Mouse (Mus musculus): ENCODE measurements at regions not wholly inside any gene's neighbourhood (a gene's known extent, or its start where the extent isn't known, plus 50 kb on each side); places are given as distances from the start of the nearest gene placed in this dataset.

DNA sequence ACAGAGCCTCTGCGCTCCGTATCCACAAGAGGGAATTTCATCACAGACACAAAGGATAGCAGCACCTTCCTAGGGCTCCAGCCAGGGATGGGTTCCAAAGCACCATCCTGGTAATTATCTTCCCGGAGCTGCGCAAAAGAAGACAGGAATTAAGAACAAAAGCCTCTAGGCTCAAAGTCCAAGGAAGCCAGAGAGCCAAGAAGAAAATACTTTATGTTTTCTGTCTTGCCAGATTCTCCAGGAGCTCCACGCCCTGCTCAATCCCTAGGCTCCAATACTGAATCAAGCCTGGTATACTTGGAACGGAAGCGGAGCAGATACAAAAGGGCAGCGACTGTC lies 54.4 kb downstream of the Irf2bpl start:
- DNase-seq (ENCODE audit: low read depth, low spot score) = no peak
- no peaks in the 10 kb centered on the region for H3K36me3 ChIP-seq (ENCODE audit: control insufficient read depth, insufficient read depth, low read length, poor library complexity, severe bottlenecking)
- no peaks in the 10 kb centered on the region for H3K27me3 ChIP-seq (ENCODE audit: control insufficient read depth, insufficient read depth, low read length, poor library complexity, severe bottlenecking)

DNA sequence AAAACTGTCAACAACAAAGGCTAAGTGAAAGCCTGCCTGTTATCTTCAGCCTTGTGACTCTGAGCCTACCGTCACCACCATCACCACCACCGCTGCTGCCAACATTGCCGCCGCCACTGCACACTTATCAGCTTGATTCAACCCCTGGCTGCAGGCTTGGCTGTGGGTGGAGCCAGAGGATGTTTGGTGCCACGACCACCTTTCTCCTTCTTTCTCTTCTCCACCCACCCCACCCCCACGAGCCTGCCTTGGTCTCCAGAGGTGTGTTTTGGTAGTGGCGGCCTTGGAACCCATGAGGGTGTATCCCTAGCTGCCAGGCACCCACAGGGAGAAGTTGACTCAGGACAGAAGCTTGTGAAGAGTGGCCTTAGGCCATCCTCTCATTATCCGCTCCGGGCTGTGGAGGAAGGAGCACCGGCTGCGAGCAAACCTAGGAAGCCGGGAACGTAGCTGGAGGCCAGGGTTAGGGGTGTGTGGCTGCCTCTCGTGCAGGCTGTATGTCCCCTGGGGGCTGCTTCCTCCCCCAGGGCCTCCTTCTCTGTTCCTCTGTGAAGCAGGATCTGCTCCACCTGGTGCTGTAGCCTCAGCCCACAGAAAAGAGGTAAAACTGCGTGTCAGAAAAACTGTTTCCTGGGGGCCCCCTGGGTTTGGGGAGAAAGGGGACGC lies 54.9 kb downstream of the Irf2bpl start:
- H3K27me3 ChIP-seq (ENCODE audit: control insufficient read depth, insufficient read depth, low read length, poor library complexity, severe bottlenecking) = no peaks in the 10 kb centered on the region
- H3K36me3 ChIP-seq (ENCODE audit: control insufficient read depth, insufficient read depth, low read length, poor library complexity, severe bottlenecking) = no peaks in the 10 kb centered on the region
- DNase-seq (ENCODE audit: low read depth, low spot score) = peak; percentile 62

DNA sequence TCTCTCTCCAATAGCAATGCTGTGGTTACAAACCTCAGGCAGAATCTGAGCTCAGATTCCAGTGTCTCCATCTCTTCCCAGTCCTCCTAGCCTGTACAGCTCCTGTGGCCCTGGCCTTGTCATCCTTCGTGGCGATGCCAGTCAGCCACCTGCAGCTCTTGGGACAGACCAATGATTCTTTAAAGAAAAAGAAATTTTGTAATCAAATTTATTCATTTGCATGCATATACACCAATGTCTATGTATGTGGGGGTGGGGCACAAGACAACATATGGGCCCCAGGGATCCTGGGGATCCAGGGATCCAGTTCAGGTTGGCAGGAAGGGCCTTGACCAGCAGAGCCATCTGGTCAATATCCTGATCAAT lies 57.4 kb downstream of the Irf2bpl start:
- no peaks in the 10 kb centered on the region for H3K36me3 ChIP-seq (ENCODE audit: control insufficient read depth, insufficient read depth, low read length, poor library complexity, severe bottlenecking)
- no peak for DNase-seq (ENCODE audit: low read depth, low spot score)
- no peaks in the 10 kb centered on the region for H3K27me3 ChIP-seq (ENCODE audit: control insufficient read depth, insufficient read depth, low read length, poor library complexity, severe bottlenecking)

DNA sequence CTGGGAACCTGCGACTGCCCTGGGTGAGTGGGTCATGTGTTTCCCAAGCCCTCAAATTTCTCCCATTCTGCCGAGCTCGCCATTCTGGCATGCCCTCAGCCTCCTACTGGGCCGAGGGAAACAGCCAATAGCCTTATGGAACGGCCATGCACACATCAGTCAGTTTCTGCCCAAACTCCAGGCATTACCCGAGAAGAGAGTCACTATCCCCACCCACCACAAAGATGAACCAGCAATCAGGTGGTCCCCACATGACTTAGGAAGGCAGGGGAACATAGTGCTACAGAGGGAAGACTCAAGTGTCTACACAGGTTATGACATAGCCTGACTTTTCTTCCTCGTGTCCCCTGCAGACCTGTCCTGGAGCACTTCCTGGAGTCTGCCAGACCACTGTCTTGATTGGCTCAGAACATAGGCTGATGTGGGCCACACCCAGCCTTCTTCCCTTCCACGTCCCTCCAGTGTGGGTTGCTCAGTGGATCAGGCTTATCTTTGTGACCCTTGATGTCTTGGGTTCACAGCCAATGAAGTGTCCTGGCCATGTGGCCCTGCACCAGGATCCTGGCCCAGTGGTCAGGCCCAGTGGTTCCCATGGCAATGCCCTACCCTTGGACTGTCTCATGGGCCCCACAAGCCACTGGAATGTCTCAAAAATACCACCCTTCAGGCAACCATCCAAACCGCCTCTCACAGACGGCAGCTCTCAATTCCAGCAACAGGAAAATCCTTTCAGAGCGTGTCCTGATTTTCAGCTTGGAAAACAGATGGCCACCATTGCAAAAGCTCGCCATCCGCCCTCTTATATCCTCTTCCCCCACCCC lies 58.0 kb downstream of the Irf2bpl start:
- no peak for DNase-seq (ENCODE audit: low read depth, low spot score)
- Histone ChIP-seq H3K27me3 (ENCODE audit: control insufficient read depth, insufficient read depth, low read length, poor library complexity, severe bottlenecking) (no peaks in the 10 kb centered on the region), H3K36me3 (ENCODE audit: control insufficient read depth, insufficient read depth, low read length, poor library complexity, severe bottlenecking) (no peaks in the 10 kb centered on the region)

DNA sequence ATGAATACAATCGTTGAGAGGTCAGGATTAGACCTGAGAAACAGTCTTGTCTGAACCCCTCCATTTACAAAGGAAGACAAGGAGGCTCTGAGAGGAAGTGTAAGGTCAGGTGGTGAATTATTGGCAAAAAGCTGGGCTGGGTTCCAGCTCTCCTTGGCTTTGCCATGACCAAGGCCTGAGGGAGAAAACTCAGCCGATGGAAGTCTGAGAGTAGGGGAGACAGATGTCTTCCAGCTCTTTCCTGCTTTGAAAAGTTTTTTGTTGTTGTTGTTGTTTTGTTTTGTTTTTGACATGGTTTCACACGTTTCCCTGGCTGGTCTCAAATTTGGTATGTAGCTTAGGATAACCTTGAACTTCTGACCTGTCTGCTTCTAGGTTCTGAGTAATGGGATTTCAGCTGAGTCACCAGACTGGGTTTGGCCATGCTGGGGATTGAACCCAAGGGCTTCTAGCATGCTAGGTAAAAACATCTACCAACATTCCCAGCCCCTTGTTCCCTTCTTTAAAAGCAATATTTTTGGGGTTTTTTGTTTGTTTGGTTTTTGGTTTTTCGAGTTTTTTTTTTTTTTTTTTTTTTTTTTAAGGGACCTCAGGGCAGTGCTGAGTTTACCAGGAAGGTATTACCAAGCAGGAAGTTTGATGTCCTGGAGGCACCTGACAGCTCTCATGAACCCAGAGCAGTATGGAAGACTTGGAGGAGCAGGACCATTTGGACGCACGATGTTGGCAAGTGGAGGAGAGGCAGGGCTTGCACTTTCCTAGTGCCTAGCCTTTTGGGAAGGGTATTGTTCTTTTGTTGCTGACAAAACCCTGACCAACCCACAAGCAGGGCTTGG lies 58.8 kb downstream of the Irf2bpl start:
- no peak for DNase-seq (ENCODE audit: low read depth, low spot score)
- Histone ChIP-seq H3K36me3 (ENCODE audit: control insufficient read depth, insufficient read depth, low read length, poor library complexity, severe bottlenecking) (no peaks in the 10 kb centered on the region), H3K27me3 (ENCODE audit: control insufficient read depth, insufficient read depth, low read length, poor library complexity, severe bottlenecking) (no peaks in the 10 kb centered on the region)

DNA sequence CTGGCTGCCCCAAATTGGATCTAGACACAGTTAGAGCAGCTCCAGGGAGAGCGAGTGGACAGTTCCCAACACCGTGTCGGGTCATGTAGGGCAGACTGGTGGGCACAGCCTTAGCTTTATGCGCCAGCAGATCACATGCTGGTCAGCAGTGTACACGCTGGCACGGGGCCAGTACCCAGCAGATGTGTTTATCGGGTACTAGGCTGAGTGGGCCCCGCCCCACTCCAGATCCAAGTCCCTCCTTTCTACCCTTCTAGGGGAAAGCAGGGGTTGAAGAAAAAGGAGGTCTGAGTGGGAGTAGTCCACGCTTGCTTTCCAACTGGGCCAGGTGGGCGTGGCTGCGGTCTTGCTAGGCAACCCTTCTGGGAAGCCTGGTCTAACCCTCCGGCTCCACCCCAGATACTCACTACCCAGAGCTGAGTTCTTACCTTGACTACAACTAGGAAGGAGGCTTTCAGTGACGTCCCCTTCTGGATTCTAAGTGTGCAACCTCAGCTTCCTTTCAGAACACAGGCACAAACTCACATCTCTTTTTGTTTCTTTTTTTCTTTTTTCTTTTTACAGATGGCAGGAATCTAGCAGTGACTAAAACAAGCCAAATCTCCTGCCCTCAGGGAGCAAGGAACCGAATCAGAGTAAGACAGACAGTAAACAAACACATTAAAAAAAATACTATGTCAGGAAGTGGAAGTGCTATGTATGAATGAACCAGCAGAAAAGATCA lies 59.6 kb downstream of the Irf2bpl start:
- no peaks in the 10 kb centered on the region for H3K36me3 ChIP-seq (ENCODE audit: control insufficient read depth, insufficient read depth, low read length, poor library complexity, severe bottlenecking)
- peak; percentile 76 for DNase-seq (ENCODE audit: low read depth, low spot score)
- H3K27me3 ChIP-seq (ENCODE audit: control insufficient read depth, insufficient read depth, low read length, poor library complexity, severe bottlenecking) = no peaks in the 10 kb centered on the region

DNA sequence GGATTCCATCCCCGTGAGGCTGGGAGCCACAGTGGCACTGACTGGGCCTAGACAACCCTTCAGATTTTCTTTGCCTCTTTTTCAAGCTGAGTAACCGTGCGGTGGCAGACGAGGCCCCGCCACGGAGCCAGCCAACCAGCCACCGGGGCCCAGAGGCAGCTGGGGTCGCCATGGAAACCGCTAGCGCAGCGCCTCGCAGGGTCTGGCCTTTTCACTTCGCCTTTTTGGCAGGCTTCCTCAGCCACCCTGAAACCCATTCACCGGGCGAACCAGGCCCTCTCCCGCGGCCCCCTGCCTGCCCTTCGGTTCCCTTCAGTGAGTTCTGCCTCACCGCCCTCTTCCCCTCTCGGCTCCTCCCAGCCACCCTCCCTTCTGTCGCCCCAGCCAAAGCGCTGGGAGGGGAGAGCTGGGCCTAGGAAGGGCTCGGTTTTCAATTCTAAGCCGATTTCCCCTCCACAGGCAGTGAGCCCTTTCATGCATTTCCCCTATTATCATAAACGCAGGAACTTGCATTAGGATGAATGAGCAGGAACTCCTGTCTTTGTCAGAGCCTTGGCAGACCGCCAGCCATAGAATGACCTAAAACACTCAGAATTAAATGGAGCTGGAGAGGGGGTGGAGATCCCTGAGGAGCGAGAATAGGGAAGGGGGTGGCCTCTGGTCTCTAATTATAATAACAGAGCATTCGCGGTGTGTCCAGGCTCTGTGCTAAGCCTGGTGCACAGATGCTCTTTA lies 60.6 kb downstream of the Irf2bpl start:
- DNase-seq (ENCODE audit: low read depth, low spot score) = peak; percentile 97
- no peaks in the 10 kb centered on the region for H3K36me3 ChIP-seq (ENCODE audit: control insufficient read depth, insufficient read depth, low read length, poor library complexity, severe bottlenecking)
- H3K27me3 ChIP-seq (ENCODE audit: control insufficient read depth, insufficient read depth, low read length, poor library complexity, severe bottlenecking) = no peaks in the 10 kb centered on the region

DNA sequence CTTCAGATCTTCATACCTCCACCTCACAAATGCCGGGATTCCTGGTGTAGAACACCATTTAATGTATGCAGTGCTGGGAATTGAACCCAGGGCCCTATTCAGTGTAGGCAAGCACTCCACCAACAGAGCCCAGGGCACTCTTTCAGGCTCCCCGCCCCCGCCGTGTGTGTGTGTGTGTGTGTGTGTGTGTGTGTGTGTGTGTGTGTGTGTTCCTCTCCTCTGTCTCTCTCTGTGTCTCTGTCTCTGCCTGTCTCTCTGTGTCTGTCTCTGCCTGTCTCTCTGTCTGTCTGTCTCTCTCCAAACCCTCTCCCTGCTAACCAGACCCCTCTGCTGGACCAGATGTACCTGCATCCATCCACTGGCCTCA lies 61.1 kb downstream of the Irf2bpl start:
- no peak for DNase-seq (ENCODE audit: low read depth, low spot score)
- H3K27me3 ChIP-seq (ENCODE audit: control insufficient read depth, insufficient read depth, low read length, poor library complexity, severe bottlenecking) = no peaks in the 10 kb centered on the region
- H3K36me3 ChIP-seq (ENCODE audit: control insufficient read depth, insufficient read depth, low read length, poor library complexity, severe bottlenecking) = no peaks in the 10 kb centered on the region

DNA sequence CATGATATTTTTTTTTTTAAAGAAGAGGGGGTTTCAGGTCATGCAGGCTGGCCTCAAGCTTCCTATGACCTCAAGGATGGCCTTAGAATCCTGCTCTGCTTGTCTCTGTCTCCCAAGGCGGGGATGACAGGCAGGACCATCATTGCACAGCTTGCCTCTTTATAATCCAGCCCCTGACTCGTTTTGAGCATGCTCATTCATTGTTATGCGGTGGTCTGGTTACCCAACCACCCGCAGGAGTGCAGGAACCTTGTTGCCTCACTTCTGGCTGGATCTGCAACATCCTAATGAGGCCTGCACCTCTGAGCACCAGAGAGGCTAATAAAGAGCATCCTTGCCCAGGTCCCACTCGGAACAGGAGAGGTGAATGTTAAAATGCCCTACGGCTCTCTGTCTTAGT lies 63.4 kb downstream of the Irf2bpl start:
- Histone ChIP-seq H3K36me3 (ENCODE audit: control insufficient read depth, insufficient read depth, low read length, poor library complexity, severe bottlenecking) (no peaks in the 10 kb centered on the region), H3K27me3 (ENCODE audit: control insufficient read depth, insufficient read depth, low read length, poor library complexity, severe bottlenecking) (no peaks in the 10 kb centered on the region)
- DNase-seq (ENCODE audit: low read depth, low spot score) = no peak

DNA sequence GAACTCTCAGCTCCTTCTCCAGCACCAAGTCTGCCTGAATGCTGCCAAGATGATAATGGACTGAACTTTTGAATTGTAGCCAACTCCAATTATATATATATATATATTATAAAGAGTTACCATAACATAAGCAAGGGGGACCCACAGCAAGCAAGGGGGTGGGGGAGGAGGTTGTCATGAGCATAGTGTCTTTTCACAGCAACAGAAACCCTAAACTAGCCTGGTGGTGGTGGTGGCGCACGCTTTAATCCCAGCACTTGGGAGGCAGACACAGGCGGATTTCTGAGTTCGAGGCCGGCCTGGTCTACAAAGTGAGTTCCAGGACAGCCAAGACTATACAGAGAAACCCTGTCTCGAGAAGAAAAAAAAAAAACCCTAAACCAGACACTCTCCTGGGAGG lies 65.0 kb downstream of the Irf2bpl start:
- no peaks in the 10 kb centered on the region for H3K36me3 ChIP-seq (ENCODE audit: control insufficient read depth, insufficient read depth, low read length, poor library complexity, severe bottlenecking)
- H3K27me3 ChIP-seq (ENCODE audit: control insufficient read depth, insufficient read depth, low read length, poor library complexity, severe bottlenecking) = no peaks in the 10 kb centered on the region
- DNase-seq (ENCODE audit: low read depth, low spot score) = no peak

DNA sequence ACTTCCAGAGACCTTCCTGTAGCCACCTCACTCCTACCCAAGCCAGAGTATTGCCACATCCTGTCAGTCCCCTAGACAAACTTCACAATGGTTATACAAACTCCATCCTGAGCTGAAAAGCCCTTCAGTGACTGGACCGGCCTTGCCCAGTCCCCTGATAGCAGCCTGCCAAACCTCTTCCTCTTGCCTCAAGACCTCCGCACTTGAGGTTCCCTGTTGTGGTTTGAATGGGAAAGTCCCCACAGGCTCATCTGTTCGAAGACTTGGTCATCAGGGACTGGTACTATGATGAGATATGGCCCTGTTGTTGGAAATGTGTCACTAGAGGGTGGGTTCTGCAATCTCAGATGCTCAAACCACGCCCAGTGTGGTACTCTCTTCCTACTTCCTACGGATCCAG lies 65.4 kb downstream of the Irf2bpl start:
- H3K36me3 ChIP-seq (ENCODE audit: control insufficient read depth, insufficient read depth, low read length, poor library complexity, severe bottlenecking) = no peaks in the 10 kb centered on the region
- H3K27me3 ChIP-seq (ENCODE audit: control insufficient read depth, insufficient read depth, low read length, poor library complexity, severe bottlenecking) = no peaks in the 10 kb centered on the region
- peak; percentile 87 for DNase-seq (ENCODE audit: low read depth, low spot score)

DNA sequence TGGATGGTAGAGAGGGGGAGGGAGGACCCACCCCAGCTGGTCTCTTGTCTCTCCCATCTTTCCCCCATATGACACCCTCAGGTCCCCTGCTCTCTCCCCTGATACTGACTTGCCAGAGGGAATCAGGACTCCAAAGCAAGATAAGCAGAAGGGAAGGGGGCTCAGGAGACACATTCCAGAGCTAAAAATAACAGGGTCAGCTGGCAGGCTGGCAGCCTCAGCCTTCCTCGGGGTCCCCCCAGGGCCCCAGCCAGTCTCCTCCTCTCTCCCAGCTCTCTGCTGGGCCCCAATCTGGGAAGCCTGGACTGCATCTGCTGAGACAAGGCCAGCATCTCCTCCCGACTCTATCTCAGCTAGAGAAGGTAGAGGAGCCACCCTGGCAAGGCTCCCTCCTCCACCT lies 66.4 kb downstream of the Irf2bpl start:
- no peaks in the 10 kb centered on the region for H3K36me3 ChIP-seq (ENCODE audit: control insufficient read depth, insufficient read depth, low read length, poor library complexity, severe bottlenecking)
- no peaks in the 10 kb centered on the region for H3K27me3 ChIP-seq (ENCODE audit: control insufficient read depth, insufficient read depth, low read length, poor library complexity, severe bottlenecking)
- DNase-seq (ENCODE audit: low read depth, low spot score) = no peak

DNA sequence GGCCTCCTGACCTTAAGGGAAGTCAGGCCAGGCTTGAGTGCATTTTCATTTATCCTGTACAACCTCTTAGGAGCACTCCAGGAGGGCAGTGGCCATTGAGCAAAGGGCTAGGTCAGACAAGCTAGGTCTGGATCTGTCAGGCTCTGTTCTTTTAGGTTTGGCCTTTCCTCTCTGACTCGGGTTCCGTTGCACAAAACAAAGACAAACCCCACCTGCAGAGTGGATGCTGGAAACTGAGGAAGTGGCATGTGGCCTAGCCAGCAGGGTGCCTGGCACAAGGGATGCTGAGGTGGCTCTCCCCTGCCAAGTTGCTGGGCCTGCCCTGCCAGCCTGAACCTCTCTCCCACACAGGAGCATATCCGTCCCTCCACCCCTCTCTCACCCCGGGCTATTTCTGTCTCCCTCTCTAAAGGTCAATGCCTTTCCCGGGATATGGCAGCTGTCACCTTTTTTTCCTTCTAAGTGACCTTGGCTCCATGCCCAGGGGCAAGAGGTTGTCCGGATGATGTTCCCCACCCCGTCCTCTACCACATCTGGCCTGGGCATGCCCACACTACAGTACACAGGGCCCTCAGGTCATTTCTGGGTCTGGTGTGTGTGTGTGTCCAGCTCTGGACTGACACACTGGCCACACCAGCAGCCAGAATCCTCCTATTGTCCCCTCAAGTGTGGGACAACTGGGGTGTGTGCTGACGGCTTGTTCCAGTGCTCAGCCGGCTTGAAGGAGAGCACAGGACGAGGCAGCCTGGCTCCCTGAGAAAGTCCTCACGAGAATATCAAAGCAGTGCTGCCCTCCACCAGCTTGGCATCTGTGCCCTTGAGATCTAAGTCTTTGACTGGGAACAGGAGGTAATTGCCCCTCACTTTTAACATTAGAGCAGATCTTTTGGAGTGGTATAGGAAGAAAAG lies 67.6 kb downstream of the Irf2bpl start:
- no peak for DNase-seq (ENCODE audit: low read depth, low spot score)
- Histone ChIP-seq H3K27me3 (ENCODE audit: control insufficient read depth, insufficient read depth, low read length, poor library complexity, severe bottlenecking) (no peaks in the 10 kb centered on the region), H3K36me3 (ENCODE audit: control insufficient read depth, insufficient read depth, low read length, poor library complexity, severe bottlenecking) (no peaks in the 10 kb centered on the region)

Data from splenic B cell, adult 2 months (primary cell).